Mouse (Mus musculus): ENCODE data around the gene Lrrc46. TPM values are rescaled to one million over a fixed set of nuclear protein-coding genes. Genes with fewer than 3 reads are reported as not detected.
A peak's percentile ranks its signal among the peaks of the same experiment; 100 is the strongest.

Lrrc46 gene
- polyA plus RNA-seq, 1 experiment from 2014 or later: 3.2 TPM

DNA sequence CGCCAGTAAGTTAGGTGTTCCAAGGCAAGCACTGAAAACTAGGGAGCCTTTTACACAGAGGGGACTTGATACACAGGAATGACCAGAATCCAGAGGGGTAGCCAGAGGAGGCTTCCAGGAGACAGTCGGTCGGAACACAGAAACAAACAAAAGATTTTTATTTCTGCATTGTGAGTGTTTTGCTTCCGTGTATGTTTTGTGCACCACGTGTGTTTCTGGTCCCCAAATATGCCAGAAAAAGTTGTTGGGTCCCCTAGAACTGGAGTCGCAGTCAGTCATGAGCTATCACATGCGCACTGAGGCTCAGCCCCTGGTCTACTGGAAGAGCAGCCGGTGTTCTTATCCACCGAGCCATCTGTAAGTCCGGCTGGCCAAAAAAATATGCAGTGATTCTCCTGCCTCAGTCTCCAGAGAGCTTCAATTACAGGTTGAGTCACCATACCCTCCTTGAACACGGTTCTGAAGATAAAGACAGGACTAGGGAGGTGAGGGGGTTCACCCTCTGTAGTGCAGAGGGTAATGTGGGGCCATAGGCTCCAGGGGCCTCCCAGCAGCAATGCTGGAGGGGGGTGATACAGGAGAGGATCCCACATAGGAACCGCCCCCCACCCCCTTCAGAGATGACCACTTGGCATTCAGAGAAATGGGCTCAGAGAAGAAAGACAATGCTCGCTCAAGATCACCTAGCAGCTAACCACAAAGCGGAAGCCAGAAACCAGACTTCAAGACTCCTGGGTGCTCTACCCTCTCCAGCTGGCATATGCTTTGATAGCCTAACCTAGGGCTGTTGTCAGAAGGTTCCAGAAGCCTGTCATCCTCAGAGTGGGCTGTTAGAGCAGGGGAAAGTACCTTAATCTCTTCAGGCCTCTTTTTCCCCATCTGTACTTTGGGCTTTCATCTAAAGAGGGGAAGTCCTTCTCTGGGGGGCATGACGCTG lies 45.1 kb downstream of the Lrrc46 start:
- H3K4me1 ChIP-seq: peaks cover 32% of the 10 kb centered on the region

GRCm38 (mm10) chr11:96995031-96995430 lies 46.2 kb downstream of the Lrrc46 start:
- H3K36me3 ChIP-seq (replicated peaks): no peaks in the 10 kb centered on the region
- ATAC-seq (ENCODE audit: low FRiP score): no peak
- peaks cover 27% of the 10 kb centered on the region for H3K4me1 ChIP-seq
- no peak overlapping the region for H3K9ac ChIP-seq
- no peak overlapping the region for H3K4me2 ChIP-seq
- no peak overlapping the region for H3K4me3 ChIP-seq (replicated peaks)
- 27% methylated on average over 5 of the region's 5 CpGs for WGBS
- no peaks in the 10 kb centered on the region for H3K9me3 ChIP-seq
- no peak overlapping the region for H3K27ac ChIP-seq
- peaks cover 66% of the 10 kb centered on the region for H3K27me3 ChIP-seq

More for the DNA sequence above, 45.1 kb downstream of the Lrrc46 start:
- Histone ChIP-seq H3K9ac (no peak overlapping the region), H3K27me3 (peaks cover 65% of the 10 kb centered on the region), H3K4me2 (no peak overlapping the region), H3K9me3 (no peaks in the 10 kb centered on the region), H3K27ac (no peak overlapping the region), H3K4me3 (replicated peaks) (no peak overlapping the region), H3K36me3 (replicated peaks) (no peaks in the 10 kb centered on the region)
- 77% methylated on average over 15 of the region's 15 CpGs for WGBS
- ATAC-seq (ENCODE audit: low FRiP score): no peak

DNA sequence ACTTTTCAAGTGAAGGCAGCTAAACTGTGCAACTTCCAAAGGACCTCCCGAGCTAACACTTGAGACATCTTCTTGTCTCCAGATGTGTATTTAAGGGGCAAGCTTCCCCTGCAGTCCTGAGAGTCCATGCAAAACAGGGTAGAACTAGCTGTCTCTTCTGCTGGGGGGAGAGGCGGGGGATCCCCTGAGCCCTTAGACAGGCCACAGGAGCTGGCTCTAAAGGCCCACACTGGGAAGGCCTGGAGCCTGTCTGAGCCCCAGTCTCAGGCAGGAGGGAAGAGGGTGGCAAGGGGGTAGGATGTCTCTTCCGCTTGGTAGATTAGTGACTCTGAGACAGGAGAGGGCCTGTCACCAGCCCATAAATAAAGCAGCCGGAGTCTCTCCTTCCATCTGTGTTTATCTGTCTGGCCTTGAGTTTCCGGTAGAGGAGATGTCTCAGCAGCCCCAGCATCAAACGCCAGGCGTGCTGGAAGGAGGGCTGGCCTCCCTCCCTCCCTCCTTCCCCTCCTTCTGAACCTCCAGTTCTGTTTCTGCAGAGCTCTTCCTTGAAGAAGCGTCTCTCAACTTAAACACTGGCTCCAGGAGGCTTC lies 48.4 kb downstream of the Lrrc46 start:
- H3K4me1 ChIP-seq: peaks cover 30% of the 10 kb centered on the region
- 67% methylated on average over 8 of the region's 8 CpGs for WGBS
- no peak for ATAC-seq (ENCODE audit: low FRiP score)
- no peaks in the 10 kb centered on the region for H3K9me3 ChIP-seq
- no peak overlapping the region for H3K4me2 ChIP-seq
- H3K27ac ChIP-seq: no peak overlapping the region
- no peak overlapping the region for H3K4me3 ChIP-seq (replicated peaks)
- no peaks in the 10 kb centered on the region for H3K36me3 ChIP-seq (replicated peaks)
- no peak overlapping the region for H3K9ac ChIP-seq
- H3K27me3 ChIP-seq: peaks cover 68% of the 10 kb centered on the region

DNA sequence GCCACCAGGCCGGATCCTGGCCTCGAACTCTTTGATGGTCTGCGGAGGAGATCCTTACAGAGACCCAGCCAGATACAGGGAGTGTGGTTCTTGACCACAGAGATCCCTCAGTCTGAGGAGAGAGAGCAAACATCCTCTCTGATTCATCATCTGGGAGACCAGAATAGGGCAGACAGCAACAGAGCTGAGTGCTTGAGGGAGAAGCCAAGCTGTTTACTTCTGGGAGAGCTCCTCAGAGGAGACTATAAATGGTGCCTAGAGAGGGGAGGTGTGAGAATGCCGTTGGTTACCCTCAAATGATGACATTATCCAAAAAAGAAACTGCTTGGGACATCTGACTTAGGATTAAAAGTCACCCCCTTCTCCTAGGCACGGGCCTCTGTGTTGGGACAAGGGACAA lies 49.7 kb downstream of the Lrrc46 start:
- Histone ChIP-seq H3K4me1 (peaks cover 23% of the 10 kb centered on the region), H3K27ac (no peak overlapping the region), H3K4me2 (no peak overlapping the region), H3K27me3 (peaks cover 81% of the 10 kb centered on the region), H3K4me3 (replicated peaks) (no peak overlapping the region), H3K9ac (no peak overlapping the region), H3K9me3 (no peaks in the 10 kb centered on the region), H3K36me3 (replicated peaks) (no peaks in the 10 kb centered on the region)
- WGBS: 84% methylated on average over 5 of the region's 5 CpGs
- no peak for ATAC-seq (ENCODE audit: low FRiP score)

DNA sequence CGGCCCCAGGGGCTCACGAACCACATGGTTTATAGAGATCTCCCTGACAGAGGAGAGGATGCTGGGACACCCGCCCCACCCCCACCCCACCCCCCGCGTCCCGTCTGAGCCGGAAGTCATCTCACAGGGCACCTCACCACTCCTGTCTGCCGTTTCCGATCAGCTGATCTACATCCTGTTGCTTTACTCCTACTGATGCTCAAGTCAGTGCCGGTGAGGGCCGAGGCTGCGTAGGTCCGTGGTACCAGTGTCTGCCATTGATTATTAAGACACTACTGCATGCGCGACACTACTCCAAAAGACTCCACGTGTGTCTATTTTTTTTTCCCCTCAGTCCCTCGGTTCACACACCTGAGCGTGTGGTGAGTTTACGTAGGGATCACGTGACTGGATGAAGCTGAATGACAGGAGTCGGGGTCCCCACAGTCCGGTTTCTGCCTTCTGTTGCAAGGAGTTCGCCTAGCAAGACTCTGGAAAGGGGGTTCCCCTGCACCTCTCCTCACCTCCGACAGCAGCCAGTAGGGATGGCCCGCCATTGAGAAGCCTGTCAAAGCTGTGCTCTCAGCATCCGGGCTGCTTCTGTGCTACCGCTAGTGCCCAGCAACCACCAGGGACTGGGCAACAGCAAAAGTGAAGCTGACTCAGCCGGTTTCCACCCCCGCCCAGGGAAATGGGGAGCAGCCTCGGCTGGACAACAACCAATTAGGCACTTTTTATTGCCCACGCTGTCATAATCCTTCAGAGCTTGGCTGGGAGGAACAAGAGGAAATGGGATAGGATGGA lies 53.1 kb downstream of the Lrrc46 start:
- peaks cover 83% of the 10 kb centered on the region for H3K27me3 ChIP-seq
- H3K9ac ChIP-seq: peak overlapping the region; percentile 2; the same call in 1 of the 2 replicates
- peaks cover 12% of the 10 kb centered on the region for H3K4me1 ChIP-seq
- WGBS: 5% methylated on average over 31 of the region's 31 CpGs
- H3K4me3 ChIP-seq (replicated peaks): peak overlapping the region; percentile 21
- H3K27ac ChIP-seq: no peak overlapping the region
- no peaks in the 10 kb centered on the region for H3K36me3 ChIP-seq (replicated peaks)
- H3K4me2 ChIP-seq: peak overlapping the region; percentile 52
- ATAC-seq (ENCODE audit: low FRiP score): 0 out of 2 replicates have a peak, but pooled peaks have one; percentile 14
- H3K9me3 ChIP-seq: no peaks in the 10 kb centered on the region

- no peak overlapping the region for H3K9ac ChIP-seq
- H3K4me1 ChIP-seq: peaks cover 15% of the 10 kb centered on the region
- no peak overlapping the region for H3K4me3 ChIP-seq (replicated peaks)
- H3K36me3 ChIP-seq (replicated peaks): no peaks in the 10 kb centered on the region
- no peaks in the 10 kb centered on the region for H3K9me3 ChIP-seq
- H3K27ac ChIP-seq: no peak overlapping the region
- peaks cover 75% of the 10 kb centered on the region for H3K27me3 ChIP-seq
- H3K4me2 ChIP-seq: no peak overlapping the region
- no peak for ATAC-seq (ENCODE audit: low FRiP score)
- WGBS: 52% methylated on average over 3 of the region's 3 CpGs
Measured at GRCm38 (mm10) chr11:96986463-96986862, 54.7 kb downstream of the Lrrc46 start.

DNA sequence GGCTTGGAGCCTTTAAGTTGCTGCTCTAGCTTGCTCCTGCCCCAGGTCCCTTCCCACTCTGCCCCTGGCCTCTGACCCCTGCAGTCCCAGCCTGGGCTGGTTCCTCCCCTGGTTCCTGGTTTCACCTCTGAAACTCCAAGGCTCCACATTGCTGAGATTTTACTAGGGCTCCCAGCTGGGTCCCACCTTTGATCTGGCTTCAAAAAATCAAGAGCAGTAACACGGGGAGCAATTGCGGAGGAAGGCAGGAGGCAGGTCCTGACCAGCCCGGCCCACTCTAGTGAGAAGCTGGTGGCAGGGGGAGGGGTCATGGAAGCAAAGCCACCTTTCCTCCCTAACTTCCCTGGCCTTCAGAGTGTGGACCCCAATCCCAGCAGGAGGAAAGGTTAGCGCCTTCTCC lies 56.3 kb downstream of the Lrrc46 start:
- no peak overlapping the region for H3K4me2 ChIP-seq
- peaks cover 15% of the 10 kb centered on the region for H3K4me1 ChIP-seq
- no peaks in the 10 kb centered on the region for H3K36me3 ChIP-seq (replicated peaks)
- WGBS: 29% methylated on average over 4 of the region's 4 CpGs
- ATAC-seq (ENCODE audit: low FRiP score): no peak
- H3K4me3 ChIP-seq (replicated peaks): no peak overlapping the region
- no peak overlapping the region; the same call in 1 of the 2 replicates for H3K9ac ChIP-seq
- H3K27me3 ChIP-seq: peaks cover 72% of the 10 kb centered on the region
- no peaks in the 10 kb centered on the region for H3K9me3 ChIP-seq
- no peak overlapping the region for H3K27ac ChIP-seq

Small RNA genes lying within 50 kb of the gene (microRNA-seq; reads per million reads assigned to microRNA genes)
- gene Mir8103: 1.9 reads per million

Other genes starting within 250 kb of the Lrrc46 start
- 72.8 and 76.0 TPM in 2 replicates for gene Nfe2l1, start 211.4 kb downstream of the Lrrc46 start, polyA plus RNA-seq (2016; fragmentation: Nextera tagmentation; extraction: Ambion mirVana)
- 22.9 and 27.8 TPM in 2 replicates for gene Copz2, start 191.5 kb downstream of the Lrrc46 start, polyA plus RNA-seq (2016; fragmentation: Nextera tagmentation; extraction: Ambion mirVana)
- 102 and 106 TPM in 2 replicates for gene Cdk5rap3, start 124.9 kb downstream of the Lrrc46 start, polyA plus RNA-seq (2016; fragmentation: Nextera tagmentation; extraction: Ambion mirVana)
- 0.58 and 0.60 TPM in 2 replicates for gene Prr15l, start 113.3 kb downstream of the Lrrc46 start, polyA plus RNA-seq (2016; fragmentation: Nextera tagmentation; extraction: Ambion mirVana)
- gene Pnpo, start 97.4 kb downstream of the Lrrc46 start, polyA plus RNA-seq (2016; fragmentation: Nextera tagmentation; extraction: Ambion mirVana): 17.2 and 17.4 TPM in 2 replicates
- gene Sp2, start 58.4 kb downstream of the Lrrc46 start, polyA plus RNA-seq (2016; fragmentation: Nextera tagmentation; extraction: Ambion mirVana): 23.1 and 27.2 TPM in 2 replicates
- gene Sp6, start 28.0 kb downstream of the Lrrc46 start, polyA plus RNA-seq (2016; fragmentation: Nextera tagmentation; extraction: Ambion mirVana): 0.26 and 0.51 TPM in 2 replicates
- 26.0 and 28.0 TPM in 2 replicates for gene Scrn2, start 11.5 kb downstream of the Lrrc46 start, polyA plus RNA-seq (2016; fragmentation: Nextera tagmentation; extraction: Ambion mirVana)
- gene Mrpl10, start 153 bp upstream of the Lrrc46 start, polyA plus RNA-seq (2016; fragmentation: Nextera tagmentation; extraction: Ambion mirVana): 64.0 and 65.8 TPM in 2 replicates
- gene Osbpl7, start 9.2 kb upstream of the Lrrc46 start, polyA plus RNA-seq (2016; fragmentation: Nextera tagmentation; extraction: Ambion mirVana): 8.2 and 8.7 TPM in 2 replicates
- 0.19 and 0.33 TPM in 2 replicates for gene Tbx21, start 73.9 kb upstream of the Lrrc46 start, polyA plus RNA-seq (2016; fragmentation: Nextera tagmentation; extraction: Ambion mirVana)
- gene Tbkbp1, start 110.1 kb upstream of the Lrrc46 start, polyA plus RNA-seq (2016; fragmentation: Nextera tagmentation; extraction: Ambion mirVana): 5.7 and 6.5 TPM in 2 replicates
- 71.3 and 73.9 TPM in 2 replicates for gene Kpnb1, start 146.5 kb upstream of the Lrrc46 start, polyA plus RNA-seq (2016; fragmentation: Nextera tagmentation; extraction: Ambion mirVana)
- 138 and 146 TPM in 2 replicates for gene Npepps, start 239.2 kb upstream of the Lrrc46 start, polyA plus RNA-seq (2016; fragmentation: Nextera tagmentation; extraction: Ambion mirVana)